Mouse (Mus musculus) kidney, adult 2 months (tissue): ENCODE data around the gene Kcnk1. TPM values are rescaled to one million over a fixed set of nuclear protein-coding genes. Genes with fewer than 3 reads are reported as not detected.

Source experiments
- DNase-seq: peaks from one replicate; pipeline ENCODE4 v3.0.0; 2021
- H3K27ac ChIP-seq: fragments of 200-500 bp; 2 replicates; pipeline ENCODE4 v1.5.1; 2012; ENCODE audit warnings: low read depth, low read length, control low read depth, inconsistent platforms; ENCODE audit not compliant: insufficient read depth
- H3K27me3 ChIP-seq: fragments of 200-500 bp; replicated peaks from 2 replicates; pipeline ENCODE4 v1.6.1; 2012; ENCODE audit warnings: mild to moderate bottlenecking, moderate library complexity, low read length, inconsistent platforms; ENCODE audit not compliant: control insufficient read depth, insufficient read depth
- H3K36me3 ChIP-seq: fragments of 200-500 bp; 2 replicates; pipeline ENCODE4 v1.6.1; 2012; ENCODE audit warnings: mild to moderate bottlenecking, moderate library complexity, low read length, inconsistent platforms; ENCODE audit not compliant: control insufficient read depth, insufficient read depth
- H3K4me1 ChIP-seq: fragments of 200-500 bp; 2 replicates; pipeline ENCODE4 v1.6.1; 2011; ENCODE audit warnings: low read length; ENCODE audit not compliant: control insufficient read depth, insufficient read depth
- H3K4me3 ChIP-seq: fragments of 200-500 bp; 2 replicates; pipeline ENCODE4 v1.5.1; 2011; ENCODE audit warnings: mild to moderate bottlenecking, low read depth, low read length, control low read depth; ENCODE audit not compliant: insufficient read depth
- CTCF ChIP-seq: fragments of 200-500 bp; conservative IDR thresholded peaks from 2 replicates; pipeline ENCODE4 v1.5.1; 2011; ENCODE audit warnings: low read depth, mild to moderate bottlenecking, control low read depth, low read length, moderate library complexity, mixed read lengths; ENCODE audit not compliant: insufficient read depth, insufficient read length
- POLR2A ChIP-seq: fragments of 200-500 bp; IDR thresholded peaks from one replicate; pipeline ENCODE4 v1.6.1; 2011; ENCODE audit warnings: low read depth, low read length, control low read depth
- WGBS: fragments of 180-500 bp; shearing (Covaris S2); methylation state at CpG from one replicate; pipeline ENCODE4 v1.1.7; 2018; 5-methylcytosine and 5-hydroxymethylcytosine counted together
- polyA plus RNA-seq: library from polyadenylated mRNA; depleted of rRNA; stranded (reverse); fragments of >200 nt; gene quantifications from 2 replicates; pipeline ENCODE4 v1.2.3, GENCODE M21; 2012

Gene Kcnk1
- polyA plus RNA-seq, 1 experiment, result 91.2 TPM

- TF ChIP-seq POLR2A (no peak), CTCF (no peak)
- DNase-seq, result peak; percentile 8
- 72% methylated on average over 19 of the region's 19 CpGs for WGBS
- H3K4me1 ChIP-seq, result peaks cover 5% of the 10 kb centered on the region; the same call in 1 of the 2 replicates
- no peak overlapping the region for H3K4me3 ChIP-seq
- no peak overlapping the region for H3K27ac ChIP-seq
- H3K36me3 ChIP-seq, result no peaks in the 10 kb centered on the region
- H3K27me3 ChIP-seq, result no peaks in the 10 kb centered on the region
Observed at GRCm38 (mm10) chr8:126007538-126008330, 12.8 kb downstream of the Kcnk1 start.

- no peaks in the 10 kb centered on the region for H3K4me1 ChIP-seq
- TF ChIP-seq POLR2A, result no peak
- no peak for TF ChIP-seq CTCF
- H3K27me3 ChIP-seq, result no peaks in the 10 kb centered on the region
- H3K36me3 ChIP-seq, result no peaks in the 10 kb centered on the region
- DNase-seq, result no peak
- no peak overlapping the region for H3K4me3 ChIP-seq
- H3K27ac ChIP-seq, result no peak overlapping the region
- 90% methylated on average over 2 of the region's 2 CpGs for WGBS
Observed at GRCm38 (mm10) chr8:126008945-126009344, 14.0 kb downstream of the Kcnk1 start.

DNA sequence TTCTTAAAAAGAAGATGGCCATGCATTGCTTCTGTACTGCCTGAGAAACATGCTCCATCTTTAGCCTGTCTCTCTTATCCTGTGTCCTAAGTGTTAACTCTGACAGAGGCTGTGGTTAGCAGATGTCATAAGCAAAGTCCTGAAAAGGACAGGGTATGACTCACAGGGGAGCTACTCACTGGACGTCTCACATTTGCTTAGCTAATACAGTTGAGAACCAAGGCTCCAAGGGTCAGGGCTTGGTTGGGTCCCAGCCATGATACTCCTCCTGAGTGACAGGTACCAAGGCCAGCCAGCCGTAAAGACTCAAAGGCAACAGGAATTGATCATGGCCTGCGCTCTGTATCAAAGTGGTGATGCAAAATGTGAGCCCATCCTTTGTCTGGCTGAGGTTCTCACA lies 15.9 kb downstream of the Kcnk1 start:
- Histone ChIP-seq H3K27ac (no peak overlapping the region), H3K4me1 (no peaks in the 10 kb centered on the region), H3K27me3 (no peaks in the 10 kb centered on the region), H3K4me3 (no peak overlapping the region), H3K36me3 (no peaks in the 10 kb centered on the region)
- 46% methylated on average over 3 of the region's 3 CpGs for WGBS
- TF ChIP-seq CTCF, result no peak
- peak; percentile 51 for DNase-seq

- no peaks in the 10 kb centered on the region for H3K4me1 ChIP-seq
- H3K4me3 ChIP-seq, result no peak overlapping the region
- WGBS, result 85% methylated on average over 6 of the region's 6 CpGs
- H3K27ac ChIP-seq, result no peak overlapping the region
- TF ChIP-seq POLR2A, result no peak
- TF ChIP-seq CTCF, result no peak
- H3K36me3 ChIP-seq, result no peaks in the 10 kb centered on the region
- no peaks in the 10 kb centered on the region for H3K27me3 ChIP-seq
- no peak for DNase-seq
Observed at GRCm38 (mm10) chr8:126012334-126012733, 17.4 kb downstream of the Kcnk1 start.

- 87% methylated on average over 5 of the region's 5 CpGs for WGBS
- DNase-seq, result no peak
- no peak for TF ChIP-seq POLR2A
- TF ChIP-seq CTCF, result no peak
- no peaks in the 10 kb centered on the region for H3K27me3 ChIP-seq
- no peak overlapping the region for H3K27ac ChIP-seq
- H3K4me1 ChIP-seq, result no peaks in the 10 kb centered on the region
- H3K4me3 ChIP-seq, result no peak overlapping the region
- H3K36me3 ChIP-seq, result no peaks in the 10 kb centered on the region
Observed at GRCm38 (mm10) chr8:126013646-126014045, 18.7 kb downstream of the Kcnk1 start.

GRCm38 (mm10) chr8:126021932-126022331 lies 27.0 kb downstream of the Kcnk1 start:
- no peak for DNase-seq
- Histone ChIP-seq H3K36me3 (no peaks in the 10 kb centered on the region), H3K27me3 (no peaks in the 10 kb centered on the region), H3K27ac (no peak overlapping the region), H3K4me1 (peaks cover 3% of the 10 kb centered on the region; the same call in 1 of the 2 replicates), H3K4me3 (no peak overlapping the region)
- TF ChIP-seq CTCF, result no peak
- 90% methylated on average over 8 of the region's 8 CpGs for WGBS

DNA sequence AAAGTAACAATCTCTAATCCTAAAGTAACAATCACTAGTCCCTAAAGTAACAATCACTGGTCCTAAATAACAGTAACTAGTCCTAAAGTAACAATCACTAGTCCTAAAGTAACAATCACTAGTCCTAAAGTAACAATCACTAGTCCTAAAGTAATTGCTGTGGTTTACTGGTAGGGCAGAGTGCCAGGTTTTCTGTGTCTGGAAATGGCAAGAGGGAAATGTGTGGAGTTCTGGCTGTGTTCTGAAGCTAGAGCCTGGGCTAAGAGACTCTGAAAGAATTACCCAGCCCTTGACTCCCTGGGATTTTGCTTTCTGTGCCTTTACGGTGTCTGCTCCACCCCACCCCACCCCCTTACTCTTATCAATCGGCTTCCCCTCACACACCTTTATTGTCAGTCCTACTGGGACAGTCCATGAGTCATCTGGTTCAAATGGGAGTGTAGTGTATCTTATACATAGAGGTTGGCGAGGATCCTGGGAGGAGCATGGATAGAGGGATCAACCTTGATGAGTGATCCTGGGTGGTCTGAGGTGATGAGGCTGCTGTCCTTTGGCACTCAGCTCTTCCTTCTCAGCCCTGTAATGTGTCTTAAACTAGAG lies 28.8 kb downstream of the Kcnk1 start:
- Histone ChIP-seq H3K4me1 (peaks cover 3% of the 10 kb centered on the region; the same call in 1 of the 2 replicates), H3K27ac (no peak overlapping the region), H3K36me3 (no peaks in the 10 kb centered on the region), H3K4me3 (no peak overlapping the region), H3K27me3 (no peaks in the 10 kb centered on the region)
- 72% methylated on average over 3 of the region's 3 CpGs for WGBS
- TF ChIP-seq POLR2A (no peak), CTCF (no peak)
- DNase-seq, result no peak
